Mouse (Mus musculus): Measurements from ENCODE around the gene Kcnj1.

Kcnj1 gene

DNA sequence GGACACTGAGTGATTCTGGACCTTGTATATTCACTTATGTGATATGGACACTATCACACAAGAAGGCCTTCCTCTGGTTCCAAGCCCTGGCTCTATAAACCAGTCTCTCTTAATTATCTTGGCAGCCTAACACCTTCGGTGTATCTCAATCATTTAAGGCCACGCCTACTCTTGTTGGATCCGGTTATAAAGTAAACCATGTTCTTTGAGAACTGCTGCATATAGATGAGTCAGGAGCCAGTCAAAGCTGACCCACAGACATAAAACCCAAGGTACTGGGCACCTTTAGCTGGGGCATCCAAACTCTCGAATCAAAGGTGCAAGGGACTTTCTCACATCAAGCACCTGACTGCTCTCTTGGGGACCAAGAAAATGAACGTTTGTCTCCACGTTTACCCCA is at the start of gene Kcnj1:
Kcnj1 (plus strand) TSS at position 292 of the 400 bp plus-strand sequence.
- CTCF ChIA-PET = no interaction called here

DNA sequence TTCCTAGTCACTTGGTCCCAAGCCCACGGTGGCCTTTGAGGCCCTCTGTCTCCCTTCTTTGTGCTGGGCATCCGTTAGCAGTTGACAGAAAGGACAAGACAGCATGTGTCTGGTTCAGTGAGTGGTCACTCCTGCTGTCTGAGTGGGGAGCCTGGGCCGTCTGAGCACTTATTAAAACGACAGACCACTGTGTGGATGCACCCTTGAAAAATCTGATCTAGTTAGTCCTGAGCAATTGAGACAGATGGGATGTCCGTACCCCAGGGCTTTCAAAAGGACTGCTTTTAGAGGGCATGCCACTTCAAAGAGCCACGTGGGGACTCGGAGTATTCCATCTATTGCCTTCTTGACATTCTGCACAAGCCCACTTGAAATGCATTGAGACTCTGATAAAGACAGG is 48.7 kb upstream of the Kcnj1 start:
- CTCF ChIA-PET = no interaction called here

DNA sequence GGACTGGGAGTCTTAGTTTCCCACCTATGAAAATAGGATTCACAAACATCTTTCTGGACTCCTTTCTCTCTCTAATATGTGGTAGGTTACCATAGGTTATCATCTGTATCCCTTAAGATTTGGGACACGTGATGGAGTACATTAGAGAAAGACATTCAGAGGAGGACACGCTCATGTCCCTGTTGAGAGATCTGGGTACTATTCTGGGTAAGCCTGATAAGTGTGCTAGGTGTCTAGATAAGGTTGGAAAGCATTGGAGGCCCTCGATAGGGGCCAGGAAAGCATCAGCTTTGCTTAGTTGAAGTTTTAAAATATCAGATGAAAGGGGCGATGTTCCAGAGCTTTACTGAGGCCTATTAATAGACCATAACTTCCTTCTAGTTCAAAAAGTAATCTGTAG is 43.5 kb upstream of the Kcnj1 start:
- CTCF ChIA-PET = no interaction called here

DNA sequence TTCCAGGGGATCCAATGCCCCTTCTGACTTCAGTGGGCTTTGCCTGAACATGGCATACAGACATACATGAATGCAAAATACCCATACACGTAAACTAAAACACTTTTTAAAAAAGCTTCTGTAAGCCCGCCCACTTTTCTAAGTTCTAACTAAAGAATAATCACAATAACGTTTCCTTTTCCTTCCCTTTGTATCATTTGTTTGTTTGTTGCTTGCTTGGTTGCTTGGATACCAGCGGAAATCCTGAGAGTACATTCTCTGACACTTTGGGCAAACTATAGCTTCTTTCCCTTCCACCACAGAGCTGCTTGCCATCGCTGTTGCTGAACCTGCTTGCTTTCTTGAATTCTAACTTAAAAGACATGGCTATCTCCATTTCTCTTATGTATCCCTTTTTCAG is 41.1 kb upstream of the Kcnj1 start:
- CTCF ChIA-PET = interaction anchor here (0.6 kb wide), 1 partner anchor 72 kb away, joined by 3 read pairs; no protein-coding TSS in a partner anchor

DNA sequence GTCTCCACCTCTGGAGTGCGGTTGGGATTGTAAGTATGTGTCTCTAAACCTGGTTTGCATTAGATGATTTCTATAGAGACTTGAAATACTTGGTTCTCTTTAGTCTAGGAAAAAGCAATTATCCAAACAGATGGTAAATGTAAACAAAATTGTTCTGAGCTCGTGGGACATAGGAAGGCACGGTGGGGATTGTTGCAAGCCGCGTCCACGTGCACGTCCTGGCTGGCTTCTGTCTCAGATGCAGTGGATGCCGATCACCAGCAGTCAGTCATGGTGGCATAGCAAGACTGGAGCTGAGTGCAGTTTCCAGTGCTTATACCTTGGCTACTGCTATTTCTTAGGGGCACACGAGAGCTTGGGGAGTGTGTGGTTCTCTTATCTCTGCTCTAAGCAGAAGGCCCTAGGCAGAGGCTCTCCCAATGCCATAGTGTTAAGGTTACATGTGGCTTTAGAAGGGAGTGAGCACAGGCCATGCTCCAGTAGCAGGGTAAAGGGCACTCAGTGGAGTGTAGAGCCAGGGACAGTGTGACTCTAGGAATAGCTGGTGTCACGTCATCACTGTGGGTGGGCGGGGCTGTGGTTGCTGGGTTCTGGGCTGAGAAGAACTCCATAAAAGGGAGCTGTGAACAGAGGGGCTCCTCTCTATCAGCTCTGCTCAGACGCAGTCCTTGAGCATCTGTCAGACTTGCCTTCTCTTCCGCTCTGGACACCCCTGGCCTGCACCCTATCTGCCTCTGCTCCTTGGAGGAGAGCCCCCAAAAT is 36.7 kb upstream of the Kcnj1 start:
- CTCF ChIA-PET = no interaction called here

DNA sequence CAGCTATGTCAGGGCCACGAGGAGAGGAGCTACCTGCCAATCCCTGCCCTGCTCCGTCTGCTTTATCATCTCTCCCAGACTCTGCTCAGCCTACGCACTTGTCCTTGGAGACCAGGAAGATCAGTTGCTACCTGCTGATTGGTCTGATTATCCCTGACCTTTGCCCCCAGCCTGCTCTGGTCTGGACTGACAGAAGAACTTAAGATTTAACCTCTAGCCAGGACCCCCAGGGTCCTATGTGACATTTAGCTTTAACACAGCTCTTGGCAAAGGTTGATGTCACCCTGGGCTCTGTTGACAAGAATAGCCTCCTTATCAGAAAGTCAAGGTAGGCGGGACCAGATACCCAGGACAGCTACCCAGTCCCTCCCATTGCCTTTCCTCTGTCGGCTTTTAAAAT is 31.5 kb upstream of the Kcnj1 start:
- CTCF ChIA-PET = interaction anchor here (0.6 kb wide), 1 partner anchor 384 kb away, joined by 18 read pairs; no protein-coding TSS in a partner anchor

DNA sequence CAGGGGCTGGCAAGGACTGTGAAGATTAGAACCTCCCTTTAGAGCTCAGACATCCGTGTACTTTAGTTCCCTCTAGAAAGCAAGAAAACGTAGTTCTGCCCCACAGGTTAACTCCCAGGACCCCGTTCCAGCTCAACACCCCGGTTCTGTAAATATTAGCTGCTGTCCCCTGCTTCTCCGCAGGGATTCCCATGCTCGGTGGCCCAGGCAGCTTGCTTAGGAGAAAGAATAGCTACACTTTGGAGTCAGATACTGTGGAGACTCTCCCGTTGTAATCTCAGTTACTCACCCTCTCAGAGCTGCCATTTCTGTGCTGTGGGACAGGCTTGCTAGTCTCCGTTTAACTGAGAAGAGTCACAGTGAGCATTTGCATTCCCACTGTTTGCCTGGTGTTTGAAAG is 29.4 kb upstream of the Kcnj1 start:
- CTCF ChIA-PET = no interaction called here

DNA sequence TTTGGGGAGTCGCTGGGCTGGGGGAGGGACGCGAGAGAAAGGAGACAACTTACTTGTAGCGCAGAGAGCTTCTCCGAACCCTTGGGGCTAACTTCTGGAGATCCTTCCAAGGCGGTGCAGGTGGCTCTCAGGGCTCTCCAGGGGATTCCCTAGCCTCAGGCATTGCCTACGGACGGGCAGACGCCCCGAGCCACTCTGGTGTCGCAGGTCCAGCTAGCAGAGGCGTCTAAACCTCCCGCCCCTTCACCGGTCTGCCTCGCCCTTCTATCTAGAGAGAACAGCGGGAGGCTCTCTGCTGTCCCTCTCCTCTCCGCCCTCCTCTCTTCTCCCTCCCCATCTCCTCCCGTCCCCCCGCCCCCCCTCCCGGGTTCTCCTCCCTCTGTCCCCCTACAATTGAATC is 28.2 kb upstream of the Kcnj1 start, which contains the start of gene Kcnj5:
Kcnj5 (minus strand) TSS at position 300 of the 400 bp plus-strand sequence.
- CTCF ChIA-PET = interaction anchor here (1.0 kb wide), 1 partner anchor 64 kb away, joined by 3 read pairs; no protein-coding TSS in a partner anchor

DNA sequence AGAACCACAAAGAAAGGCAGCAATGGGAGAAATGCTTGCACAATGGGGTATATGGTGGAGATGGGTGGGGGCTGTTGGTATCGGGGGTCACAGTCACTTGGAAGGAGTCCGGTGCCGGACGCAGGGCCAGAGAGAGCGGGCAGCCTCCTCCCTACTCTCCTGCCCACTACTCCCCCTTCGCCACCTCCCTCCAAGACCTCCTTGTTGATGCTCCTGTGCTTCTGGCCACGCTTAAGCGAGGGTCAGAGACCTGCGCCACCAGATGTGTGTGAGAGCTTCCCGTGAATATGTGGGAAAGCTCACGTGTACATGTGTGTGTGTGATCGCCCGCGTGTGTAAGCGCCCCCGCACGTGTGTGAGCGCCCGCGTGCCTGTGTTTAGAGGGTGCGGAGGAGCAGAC is 27.8 kb upstream of the Kcnj1 start:
- CTCF ChIA-PET = no interaction called here

DNA sequence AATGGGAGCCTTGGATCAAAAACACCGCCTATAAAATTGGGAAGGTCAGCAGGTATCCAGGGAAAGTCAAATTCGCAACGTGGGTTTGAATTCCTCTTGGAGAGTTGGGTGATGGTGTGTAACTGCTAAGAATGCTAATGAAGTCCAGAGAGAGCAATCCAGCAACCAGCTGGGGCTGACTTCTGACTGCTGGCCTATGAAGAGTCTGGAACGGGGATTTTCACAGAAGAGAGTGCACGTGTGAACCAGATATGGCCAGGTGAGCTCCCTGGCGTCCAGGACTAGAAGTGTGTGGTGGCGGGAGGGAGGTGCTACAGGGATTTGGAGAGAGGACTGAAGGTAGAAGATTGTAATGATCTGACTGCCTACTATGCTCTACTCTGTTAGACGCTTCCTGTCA is 24.2 kb upstream of the Kcnj1 start:
- CTCF ChIA-PET = interaction anchor here (0.6 kb wide), 1 partner anchor 419 kb away, joined by 3 read pairs; no protein-coding TSS in a partner anchor

DNA sequence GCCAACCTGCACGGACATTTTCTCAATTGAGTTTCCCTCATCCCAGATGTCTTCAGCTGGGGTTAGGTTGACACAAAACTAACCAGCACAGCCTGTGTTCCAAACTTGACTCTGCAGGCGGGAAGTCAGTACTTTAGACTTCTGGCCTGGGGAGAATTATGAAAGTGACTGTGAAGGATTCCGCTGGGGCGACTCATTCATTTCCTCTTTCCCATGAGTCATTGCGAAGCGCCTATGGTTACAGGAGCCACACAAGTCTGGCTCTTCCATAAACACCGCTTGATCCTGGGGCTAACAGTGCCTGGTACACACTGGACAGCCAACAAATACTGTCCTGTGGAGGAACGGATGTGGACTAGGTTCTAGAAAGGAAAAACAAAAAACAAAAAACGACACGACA is 22.9 kb upstream of the Kcnj1 start:
- CTCF ChIA-PET = no interaction called here

DNA sequence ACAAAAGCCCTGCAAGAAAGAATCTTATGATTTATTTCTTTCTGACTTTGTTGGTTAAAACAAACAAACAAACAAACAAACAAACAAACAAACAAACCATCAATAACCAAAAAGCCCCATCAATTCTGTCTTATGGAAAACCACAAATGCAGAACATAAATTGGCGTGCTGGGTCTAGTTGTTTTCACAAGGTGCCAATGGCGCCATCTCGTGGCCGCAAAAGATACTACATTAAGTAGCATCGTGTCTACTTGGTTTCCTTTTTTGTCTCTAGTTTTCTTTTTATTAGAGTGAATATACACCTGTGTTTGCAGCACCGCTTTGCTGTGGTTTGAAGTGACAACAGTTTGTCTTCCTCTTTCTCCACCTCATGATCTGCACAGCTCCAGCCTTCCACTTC is 22.0 kb upstream of the Kcnj1 start:
- CTCF ChIA-PET = interaction anchor here (0.7 kb wide), 1 partner anchor 63 kb away, joined by 4 read pairs; no protein-coding TSS in a partner anchor

DNA sequence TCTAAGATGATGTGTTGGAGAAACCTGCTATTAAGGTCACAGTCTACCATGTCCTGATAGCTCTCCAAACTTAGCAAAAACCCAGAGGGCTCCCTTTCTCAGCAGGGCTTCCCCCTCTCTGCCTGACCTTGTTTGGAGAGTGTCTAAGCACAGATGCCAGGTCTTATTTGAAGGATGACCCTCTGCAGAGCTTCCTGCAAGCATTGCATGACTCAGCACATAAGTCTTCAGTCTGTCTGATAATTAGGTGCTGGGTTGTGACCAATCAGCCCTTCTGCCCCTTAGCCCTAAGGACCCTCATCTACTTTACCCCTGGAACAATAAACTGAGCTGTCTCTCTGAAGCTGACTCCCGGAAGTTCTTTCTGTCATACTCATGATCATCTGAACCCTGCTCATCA is 11.5 kb upstream of the Kcnj1 start:
- CTCF ChIA-PET = no interaction called here

DNA sequence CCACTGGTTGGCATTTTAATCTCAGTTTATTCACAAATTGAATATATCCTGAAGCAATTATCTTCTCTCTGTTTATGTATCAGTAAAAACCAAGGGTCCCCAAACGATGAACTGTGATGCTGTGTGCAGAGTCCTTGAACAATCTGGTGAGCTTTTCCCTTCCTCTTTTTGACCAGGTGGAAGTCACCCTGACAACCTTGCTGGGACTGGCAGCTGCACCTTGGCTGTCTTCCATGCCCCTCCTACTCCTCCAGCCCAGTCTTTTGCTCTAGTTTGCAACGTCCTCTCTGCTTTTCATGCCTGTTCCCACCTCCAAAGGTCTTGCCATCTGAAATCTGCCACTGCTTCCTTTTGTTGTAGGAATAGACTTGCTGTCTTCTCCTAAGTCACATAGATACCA is 3.5 kb upstream of the Kcnj1 start:
- CTCF ChIA-PET = no interaction called here

DNA sequence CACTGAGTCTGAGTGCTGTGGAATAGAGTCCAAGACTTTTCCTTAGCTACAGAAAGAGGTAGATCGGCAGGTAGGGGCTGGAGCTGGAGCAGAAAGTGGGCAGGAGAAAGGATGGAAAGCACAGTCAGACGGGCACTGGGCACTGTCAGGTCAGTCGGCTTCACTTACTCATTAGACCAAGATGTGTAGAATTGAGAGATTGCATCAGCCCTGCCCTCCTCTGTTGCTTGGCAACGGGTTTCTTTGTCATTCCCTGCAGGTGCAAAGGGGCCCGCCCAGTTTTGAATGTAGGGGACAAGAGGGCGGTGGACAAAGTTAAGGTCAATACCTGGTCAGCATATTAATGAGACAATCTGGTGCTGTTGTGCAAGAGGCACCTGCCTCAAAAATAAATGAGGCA is 2.9 kb upstream of the Kcnj1 start:
- CTCF ChIA-PET = no interaction called here

DNA sequence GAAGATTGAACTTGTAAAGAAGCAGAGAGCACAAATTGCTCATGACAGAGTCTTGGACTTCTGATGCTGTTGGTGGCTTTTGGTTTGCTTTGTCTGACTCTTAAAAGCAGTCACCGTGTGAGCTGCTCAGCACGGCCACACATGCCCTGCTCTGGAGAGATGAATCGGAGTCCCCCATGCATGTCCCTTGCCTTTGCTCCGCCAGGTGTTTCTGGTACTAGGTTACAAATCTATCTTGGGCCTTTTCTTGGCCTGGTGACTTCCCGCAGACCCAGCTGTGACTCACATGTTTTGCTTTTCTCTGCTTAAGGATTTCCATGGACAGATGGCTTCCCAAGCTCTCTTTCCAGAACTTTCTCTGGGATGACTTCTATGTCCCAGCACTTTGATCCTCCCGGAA is 1.4 kb downstream of the Kcnj1 start:
- CTCF ChIA-PET = no interaction called here

DNA sequence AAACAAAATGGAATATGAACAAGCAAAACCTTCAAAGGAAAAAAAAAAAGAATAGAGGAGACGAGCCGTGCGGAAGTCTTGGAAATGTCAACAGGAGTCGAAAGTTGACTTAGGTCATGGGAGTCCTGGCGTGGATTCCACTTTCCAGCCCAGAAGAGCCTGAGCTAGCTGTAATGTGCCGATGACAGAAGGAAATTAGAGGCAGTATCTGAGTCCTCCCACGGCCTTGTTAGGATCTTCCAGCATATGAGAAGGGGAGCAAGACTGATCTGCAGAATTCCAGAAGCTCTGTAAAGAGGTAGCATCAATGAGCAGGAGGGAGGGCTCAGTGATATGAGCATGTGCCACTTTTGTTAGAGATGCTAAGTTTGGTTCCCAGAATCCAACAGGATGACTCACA is 3.7 kb downstream of the Kcnj1 start:
- CTCF ChIA-PET = no interaction called here

DNA sequence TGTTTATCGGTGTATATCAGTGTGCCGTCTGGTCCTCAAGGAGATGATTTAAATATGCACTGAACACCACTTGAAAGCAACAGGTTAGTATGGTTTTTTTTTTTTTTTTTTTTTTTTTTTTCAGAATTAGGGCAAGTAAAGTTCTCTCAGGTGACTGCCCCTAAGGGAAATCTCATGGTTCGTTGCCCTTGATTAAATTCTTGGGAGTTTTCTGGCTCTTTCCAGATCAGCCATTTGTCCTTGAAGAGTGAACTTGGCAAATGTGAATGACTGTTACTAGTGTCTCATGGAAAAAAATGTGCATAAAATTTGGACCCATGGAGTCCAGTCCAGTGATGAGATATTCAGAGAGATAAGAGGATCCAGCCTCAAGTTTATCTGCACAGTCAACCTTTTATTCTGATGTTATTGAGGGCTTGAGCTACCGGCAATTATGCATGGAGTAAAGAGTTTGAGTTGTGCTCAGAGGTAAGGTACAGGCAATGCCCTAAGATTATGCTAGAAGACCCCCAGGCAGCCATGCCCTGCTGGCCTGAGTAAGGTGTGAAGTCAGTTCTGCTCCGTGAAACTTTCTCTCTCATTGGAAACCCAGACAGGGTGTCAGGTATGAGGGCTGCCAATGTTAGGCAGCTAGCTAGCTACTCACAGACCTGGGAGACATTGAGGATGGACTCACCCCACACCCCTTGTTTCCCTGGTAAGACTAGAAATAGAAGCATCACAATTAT is 4.7 kb downstream of the Kcnj1 start:
- CTCF ChIA-PET = interaction anchor here (0.7 kb wide), 1 partner anchor 247 kb away, joined by 18 read pairs; no protein-coding TSS in a partner anchor

DNA sequence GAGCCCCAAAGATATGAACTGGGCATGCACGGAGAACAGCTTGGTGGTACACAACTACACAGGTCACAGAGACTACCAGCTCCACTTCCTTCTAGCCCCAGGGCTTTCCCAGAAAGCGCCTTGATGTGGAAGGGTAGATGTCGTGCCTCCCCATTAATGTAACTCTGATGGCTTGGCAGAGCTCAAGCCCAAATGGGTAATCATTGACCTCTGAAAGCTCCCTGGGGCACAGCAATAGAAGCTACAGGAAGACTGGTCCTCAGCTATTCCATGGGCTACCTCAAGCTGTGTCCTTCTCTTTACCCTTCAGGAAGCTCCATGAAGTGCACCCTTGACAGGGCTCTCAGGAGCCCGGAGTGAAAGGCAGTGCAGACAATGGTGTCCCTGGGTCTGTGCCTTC is 12.6 kb downstream of the Kcnj1 start:
- CTCF ChIA-PET = no interaction called here

DNA sequence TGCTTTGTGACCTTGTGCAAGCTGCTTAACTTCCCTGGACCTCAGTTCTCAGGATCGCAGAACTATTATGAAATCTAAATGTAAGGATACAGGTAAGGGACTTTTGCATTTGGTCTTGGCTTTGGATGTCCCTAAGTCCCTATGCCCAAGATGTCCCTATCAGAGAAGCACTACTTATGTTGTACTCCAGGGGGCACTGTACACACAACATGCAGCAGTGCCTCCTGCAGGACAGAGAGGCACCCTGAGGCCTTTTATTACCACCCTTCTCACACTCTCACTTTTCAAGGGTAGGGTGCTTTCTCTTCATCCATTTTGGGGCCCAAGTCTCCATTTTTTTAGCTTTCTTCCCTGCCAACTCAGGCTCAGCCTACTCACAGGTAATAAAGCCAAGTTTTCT is 15.8 kb downstream of the Kcnj1 start:
- CTCF ChIA-PET = interaction anchor here (0.6 kb wide), 1 partner anchor 1457 kb away, joined by 17 read pairs; no protein-coding TSS in a partner anchor

DNA sequence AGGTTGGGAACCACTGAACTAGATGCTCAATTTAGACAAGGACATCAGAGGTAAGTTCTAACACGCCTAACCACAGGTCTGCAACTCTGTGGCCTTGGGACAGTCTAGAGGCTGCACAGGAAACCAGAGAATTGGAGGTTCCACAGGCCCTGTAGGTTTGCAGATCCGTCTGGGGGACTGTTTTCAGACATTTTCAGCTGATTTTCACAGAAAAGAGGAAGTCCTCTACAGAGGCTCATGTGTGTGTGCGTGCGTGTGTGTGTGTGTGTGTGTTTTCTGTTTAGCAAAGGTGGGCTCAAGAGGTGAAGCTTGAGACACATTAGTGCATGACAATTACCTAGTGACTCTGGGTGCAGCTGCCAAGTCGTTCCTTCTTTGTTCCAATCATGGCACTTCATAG is 18.8 kb downstream of the Kcnj1 start:
- CTCF ChIA-PET = interaction anchor here (1.5 kb wide), 1 partner anchor 14 kb away, joined by 4 read pairs; no protein-coding TSS in a partner anchor

DNA sequence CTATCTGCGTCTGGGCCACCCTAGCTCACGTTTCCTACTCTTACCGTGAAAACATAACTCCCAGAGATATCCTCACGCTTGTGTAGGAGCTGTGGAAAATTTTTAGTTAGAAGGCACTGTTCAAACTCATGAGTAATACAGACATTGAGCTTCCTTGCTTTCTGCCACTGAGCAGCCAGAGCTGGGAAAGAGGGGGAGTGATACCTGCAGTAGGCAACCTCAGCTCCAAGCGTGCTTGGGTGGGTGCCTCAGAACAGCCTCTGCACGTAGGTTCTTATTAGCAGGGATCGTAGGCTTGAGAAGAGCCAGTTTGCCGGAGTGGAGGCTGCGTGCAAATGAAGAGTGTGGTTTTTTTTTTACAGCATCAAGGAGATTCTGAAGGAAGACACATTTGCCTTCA is 19.4 kb downstream of the Kcnj1 start:
- CTCF ChIA-PET = interaction anchor here (1.5 kb wide), 1 partner anchor 13 kb away, joined by 4 read pairs; no protein-coding TSS in a partner anchor

DNA sequence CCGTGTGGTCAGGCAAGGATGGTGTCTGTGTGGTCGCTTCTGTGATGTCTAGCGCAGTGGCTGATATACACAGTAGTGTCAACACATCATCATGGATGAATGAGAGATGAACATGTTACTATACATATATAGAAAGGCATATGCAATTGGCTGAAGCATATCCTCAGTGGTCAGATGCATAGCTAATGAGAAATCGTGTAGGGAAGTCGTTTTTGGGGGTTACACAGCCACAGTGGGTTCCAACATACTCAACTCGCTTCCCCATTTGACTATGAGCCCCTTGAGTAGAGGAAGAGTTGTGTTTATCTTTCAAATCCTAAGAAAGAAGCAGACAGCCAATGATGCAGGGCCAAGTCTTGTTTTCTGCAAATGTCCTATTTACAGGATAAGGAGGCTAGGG is 20.4 kb downstream of the Kcnj1 start:
- CTCF ChIA-PET = interaction anchor here (0.6 to 1.5 kb wide), 2 partner anchors 12 to 109 kb away, joined by 3 to 4 read pairs; no protein-coding TSS in a partner anchor

Data from spleen, embryonic (tissue).